ENCODE assay signal across 8 mouse cellular contexts in genomic region chr7:142094301-142095143, GRCm38 (mm10). TPM values are rescaled to one million over a fixed set of nuclear protein-coding genes. Genes with fewer than 3 reads are reported as not detected.
DNase-seq lines count a peak whose midpoint lies in the region; ATAC-seq and TF ChIP-seq lines count a peak whose summit lies in the region.

No protein-coding gene starts in this region.

- peak; percentile 8; the same call in 1 of the 2 replicates for TF ChIP-seq POLR2A in bone marrow, adult 2 months (IDR thresholded peaks at IDR 0.05; ENCODE audit: borderline replicate concordance, control insufficient read depth, low read depth, low read length)

- H3K36me3 ChIP-seq in forebrain, embryonic 12.5 days (replicated peaks) = no peaks in the 10 kb centered on the region
- no peaks in the 10 kb centered on the region for H3K36me3 ChIP-seq in intestine, embryonic 14.5 days (ENCODE audit: control insufficient read depth, insufficient read depth, low read length)
- H3K36me3 ChIP-seq in liver, embryonic 13.5 days = peaks cover 6% of the 10 kb centered on the region; the same call in 1 of the 2 replicates
- no peaks in the 10 kb centered on the region for H3K36me3 ChIP-seq in neural tube, embryonic 15.5 days

- whole genome bisulfite sequencing in bone marrow, adult 2 months = 5% methylated on average over 89 of the region's 89 CpGs
- WGBS in forebrain, embryonic 12.5 days = under 1% methylated on average over 84 of the region's 89 CpGs
- under 1% methylated on average over 86 of the region's 89 CpGs for WGBS in intestine, embryonic 14.5 days
- under 1% methylated on average over 89 of the region's 89 CpGs for WGBS in liver, embryonic 13.5 days (ENCODE audit: insufficient replicate concordance)
- WGBS in neural tube, embryonic 15.5 days = under 1% methylated on average over 89 of the region's 89 CpGs

- H3K9ac ChIP-seq in forebrain, embryonic 12.5 days = peak overlapping the region; percentile 94
- H3K9ac ChIP-seq in intestine, embryonic 14.5 days (ENCODE audit: low read length) = peak overlapping the region; percentile 76
- peak overlapping the region; percentile 99 for H3K9ac ChIP-seq in liver, embryonic 13.5 days
- peak overlapping the region; percentile 96 for H3K9ac ChIP-seq in neural tube, embryonic 15.5 days (replicated peaks)

- TF ChIP-seq CTCF in bone marrow, adult 2 months (IDR thresholded peaks at IDR 0.05; ENCODE audit: control insufficient read depth, insufficient read depth, low read length) = no peak

- H3K27me3 ChIP-seq in forebrain, embryonic 12.5 days = peaks cover 26% of the 10 kb centered on the region
- H3K27me3 ChIP-seq in intestine, embryonic 14.5 days (replicated peaks; ENCODE audit: control insufficient read depth, insufficient read depth, low read length) = peaks cover 46% of the 10 kb centered on the region
- H3K27me3 ChIP-seq in liver, embryonic 13.5 days = peaks cover 99% of the 10 kb centered on the region
- 0 out of 2 replicates have a peak, but pooled peaks cover 2% of the 10 kb centered on the region for H3K27me3 ChIP-seq in neural tube, embryonic 15.5 days (replicated peaks)

- ATAC-seq in forebrain, embryonic 12.5 days (ENCODE audit: low FRiP score) = peak; percentile 39
- peak; percentile 12; the same call in 1 of the 2 replicates for ATAC-seq in intestine, embryonic 14.5 days (replicated peaks; ENCODE audit: low FRiP score, low TSS enrichment, low read depth)
- peak; percentile 62 for ATAC-seq in liver, embryonic 13.5 days (ENCODE audit: low read depth)
- peak; percentile 56 for ATAC-seq in neural tube, embryonic 15.5 days (ENCODE audit: low FRiP score)

- DNase-seq in left cerebral cortex, adult 18-20 months (ENCODE audit: low spot score in 2 of 2) = peak; percentile 73 to 84
- no peak for DNase-seq in left cerebral cortex, adult 11 months (ENCODE audit: low spot score)
- DNase-seq in intestine, embryonic 14.5 days (ENCODE audit: low spot score) = peak; percentile 81
- DNase-seq in liver, embryonic 13.5 days = peak; percentile 56
- DNase-seq in urinary bladder, adult 2 months (ENCODE audit: low spot score) = no peak

- peak overlapping the region; percentile 88 for H3K4me2 ChIP-seq in forebrain, embryonic 12.5 days
- peak overlapping the region; percentile 93 for H3K4me2 ChIP-seq in intestine, embryonic 14.5 days (ENCODE audit: low read length)
- H3K4me2 ChIP-seq in liver, embryonic 13.5 days = peak overlapping the region; percentile 91
- H3K4me2 ChIP-seq in neural tube, embryonic 15.5 days = peak overlapping the region; percentile 95

- no peaks in the 10 kb centered on the region for H3K9me3 ChIP-seq in forebrain, embryonic 12.5 days
- no peaks in the 10 kb centered on the region for H3K9me3 ChIP-seq in intestine, embryonic 14.5 days (ENCODE audit: control insufficient read depth, low read length)
- no peaks in the 10 kb centered on the region for H3K9me3 ChIP-seq in liver, embryonic 13.5 days (replicated peaks)
- no peaks in the 10 kb centered on the region for H3K9me3 ChIP-seq in neural tube, embryonic 15.5 days (replicated peaks)

- no peaks in the 10 kb centered on the region for H3K4me1 ChIP-seq in bone marrow, adult 2 months (ENCODE audit: control insufficient read depth, insufficient read depth, low read length)
- H3K4me1 ChIP-seq in forebrain, embryonic 12.5 days = peaks cover 61% of the 10 kb centered on the region
- no peaks in the 10 kb centered on the region; the same call in 1 of the 2 replicates for H3K4me1 ChIP-seq in intestine, embryonic 14.5 days (replicated peaks; ENCODE audit: control insufficient read depth, insufficient read depth, low read length)
- peaks cover 72% of the 10 kb centered on the region for H3K4me1 ChIP-seq in liver, embryonic 13.5 days (replicated peaks)
- H3K4me1 ChIP-seq in neural tube, embryonic 15.5 days = peaks cover 63% of the 10 kb centered on the region

- peak overlapping the region; percentile 87 for H3K27ac ChIP-seq in bone marrow, adult 2 months (ENCODE audit: control insufficient read depth, insufficient read depth, low read depth, low read length, poor library complexity)
- H3K27ac ChIP-seq in forebrain, embryonic 12.5 days = peak overlapping the region; percentile 86
- H3K27ac ChIP-seq in intestine, embryonic 14.5 days (ENCODE audit: low read depth) = no peak overlapping the region
- H3K27ac ChIP-seq in liver, embryonic 13.5 days = peak overlapping the region; percentile 89
- peak overlapping the region; percentile 93 for H3K27ac ChIP-seq in neural tube, embryonic 15.5 days (replicated peaks)

- H3K4me3 ChIP-seq in bone marrow, adult 2 months (replicated peaks; ENCODE audit: control insufficient read depth, low read depth, low read length) = peak overlapping the region; percentile 74
- peak overlapping the region; percentile 90 for H3K4me3 ChIP-seq in forebrain, embryonic 12.5 days (replicated peaks)
- H3K4me3 ChIP-seq in intestine, embryonic 14.5 days (ENCODE audit: low read depth, low read length) = peak overlapping the region; percentile 69
- peak overlapping the region; percentile 87 for H3K4me3 ChIP-seq in liver, embryonic 13.5 days (replicated peaks)
- peak overlapping the region; percentile 70 for H3K4me3 ChIP-seq in neural tube, embryonic 15.5 days (replicated peaks)

RNA-seq across cellular contexts. Expression of gene Dusp8, which starts 1.1 kb away (rescaled TPM):
- 100 to 1,000 TPM; 150 to 154 TPM for total RNA-seq in left cerebral cortex, adult 18-20 months (2021)
- 4.9 and 7.5 TPM in 2 replicates for polyA plus RNA-seq in bone marrow, adult 2 months (2011; ENCODE audit: insufficient read depth, insufficient read length, low replicate concordance, missing spikeins)
- polyA plus RNA-seq in forebrain, embryonic 12.5 days (2016; fragmentation: Nextera tagmentation; extraction: Ambion mirVana) = 45.0 and 45.8 TPM in 2 replicates
- 8.1 and 8.8 TPM in 2 replicates for polyA plus RNA-seq in intestine, embryonic 14.5 days (2014; fragmentation: Nextera tagmentation; extraction: Ambion mirVana)
- 4.4 and 4.6 TPM in 2 replicates for polyA plus RNA-seq in liver, embryonic 13.5 days (2015; fragmentation: Nextera tagmentation; extraction: Ambion mirVana)
- 110 and 132 TPM in 2 replicates for polyA plus RNA-seq in neural tube, embryonic 15.5 days (2015; fragmentation: Nextera tagmentation; extraction: Ambion mirVana)
- 4.1 and 5.0 TPM in 2 replicates for polyA plus RNA-seq in urinary bladder, adult 2 months (2012; rRNA removed)

RNA-seq across cellular contexts. Expression of gene Gm45618, which starts 26.0 kb away (rescaled TPM):
- not detected for total RNA-seq in left cerebral cortex, adult 18-20 months (2021)
- polyA plus RNA-seq in bone marrow, adult 2 months (2011; ENCODE audit: insufficient read depth, insufficient read length, low replicate concordance, missing spikeins) = not detected in 2 replicates
- polyA plus RNA-seq in forebrain, embryonic 12.5 days (2016; fragmentation: Nextera tagmentation; extraction: Ambion mirVana) = not detected in 2 replicates
- polyA plus RNA-seq in intestine, embryonic 14.5 days (2014; fragmentation: Nextera tagmentation; extraction: Ambion mirVana) = not detected in 2 replicates
- polyA plus RNA-seq in liver, embryonic 13.5 days (2015; fragmentation: Nextera tagmentation; extraction: Ambion mirVana) = not detected in 2 replicates
- 0.40 and 0.50 TPM in 2 replicates for polyA plus RNA-seq in neural tube, embryonic 15.5 days (2015; fragmentation: Nextera tagmentation; extraction: Ambion mirVana)
- not detected in 2 replicates for polyA plus RNA-seq in urinary bladder, adult 2 months (2012; rRNA removed)

RNA-seq across cellular contexts. Expression of gene Mob2, which starts 33.7 kb away (rescaled TPM):
- 10 to 100 TPM; 37.7 to 39.1 TPM for total RNA-seq in left cerebral cortex, adult 18-20 months (2021)
- polyA plus RNA-seq in bone marrow, adult 2 months (2011; ENCODE audit: insufficient read depth, insufficient read length, low replicate concordance, missing spikeins) = 28.2 and 34.3 TPM in 2 replicates
- 46.4 and 46.9 TPM in 2 replicates for polyA plus RNA-seq in forebrain, embryonic 12.5 days (2016; fragmentation: Nextera tagmentation; extraction: Ambion mirVana)
- polyA plus RNA-seq in intestine, embryonic 14.5 days (2014; fragmentation: Nextera tagmentation; extraction: Ambion mirVana) = 63.0 and 64.8 TPM in 2 replicates
- 62.5 and 64.3 TPM in 2 replicates for polyA plus RNA-seq in liver, embryonic 13.5 days (2015; fragmentation: Nextera tagmentation; extraction: Ambion mirVana)
- polyA plus RNA-seq in neural tube, embryonic 15.5 days (2015; fragmentation: Nextera tagmentation; extraction: Ambion mirVana) = 51.2 and 55.6 TPM in 2 replicates
- 91.8 and 102 TPM in 2 replicates for polyA plus RNA-seq in urinary bladder, adult 2 months (2012; rRNA removed)

RNA-seq across cellular contexts. Expression of gene Gm39115, which starts 41.3 kb away (rescaled TPM):
- total RNA-seq in left cerebral cortex, adult 18-20 months (2021) = not detected
- polyA plus RNA-seq in bone marrow, adult 2 months (2011; ENCODE audit: insufficient read depth, insufficient read length, low replicate concordance, missing spikeins) = not detected in 2 replicates
- polyA plus RNA-seq in forebrain, embryonic 12.5 days (2016; fragmentation: Nextera tagmentation; extraction: Ambion mirVana) = not detected in 2 replicates
- polyA plus RNA-seq in intestine, embryonic 14.5 days (2014; fragmentation: Nextera tagmentation; extraction: Ambion mirVana) = not detected in 2 replicates
- not detected in 2 replicates for polyA plus RNA-seq in liver, embryonic 13.5 days (2015; fragmentation: Nextera tagmentation; extraction: Ambion mirVana)
- polyA plus RNA-seq in neural tube, embryonic 15.5 days (2015; fragmentation: Nextera tagmentation; extraction: Ambion mirVana) = not detected in 2 replicates
- not detected in 2 replicates for polyA plus RNA-seq in urinary bladder, adult 2 months (2012; rRNA removed)

RNA-seq across cellular contexts. Expression of gene Gm45337, which starts 49.9 kb away (rescaled TPM):
- total RNA-seq in left cerebral cortex, adult 18-20 months (2021) = not detected
- polyA plus RNA-seq in bone marrow, adult 2 months (2011; ENCODE audit: insufficient read depth, insufficient read length, low replicate concordance, missing spikeins) = not detected in 2 replicates
- not detected in 2 replicates for polyA plus RNA-seq in forebrain, embryonic 12.5 days (2016; fragmentation: Nextera tagmentation; extraction: Ambion mirVana)
- not detected in 2 replicates for polyA plus RNA-seq in intestine, embryonic 14.5 days (2014; fragmentation: Nextera tagmentation; extraction: Ambion mirVana)
- not detected in 2 replicates for polyA plus RNA-seq in liver, embryonic 13.5 days (2015; fragmentation: Nextera tagmentation; extraction: Ambion mirVana)
- not detected in 2 replicates for polyA plus RNA-seq in neural tube, embryonic 15.5 days (2015; fragmentation: Nextera tagmentation; extraction: Ambion mirVana)
- polyA plus RNA-seq in urinary bladder, adult 2 months (2012; rRNA removed) = not detected in 2 replicates

Comparison
In these comparisons a context has a peak if more than half of its experiments do, and no peak if none do; other contexts are left out.
1. DNase-seq: peak in left cerebral cortex, adult 18-20 months (2 of 2), intestine, embryonic 14.5 days (single experiment) and liver, embryonic 13.5 days (single experiment); none in left cerebral cortex, adult 11 months (single experiment) and urinary bladder, adult 2 months (single experiment).
2. ATAC-seq: peak in every context shown above with its lines; median percentile 62 in liver, embryonic 13.5 days; 56 in neural tube, embryonic 15.5 days; 39 in forebrain, embryonic 12.5 days; 12 in intestine, embryonic 14.5 days.
3. Peak in every context shown above with its lines, with median percentiles within 50 percentile points of each other: H3K4me3 ChIP-seq, H3K4me2 ChIP-seq and H3K9ac ChIP-seq.